Mouse (Mus musculus): ENCODE measurements around the gene Adgrf1.

The Adgrf1 gene

GRCm38 (mm10) chr17:43270161-43270560 lies at the start of gene Adgrf1:
TSS of gene Adgrf1 (plus strand) at chr17:43270329.
- no peak for DNase-seq

DNA sequence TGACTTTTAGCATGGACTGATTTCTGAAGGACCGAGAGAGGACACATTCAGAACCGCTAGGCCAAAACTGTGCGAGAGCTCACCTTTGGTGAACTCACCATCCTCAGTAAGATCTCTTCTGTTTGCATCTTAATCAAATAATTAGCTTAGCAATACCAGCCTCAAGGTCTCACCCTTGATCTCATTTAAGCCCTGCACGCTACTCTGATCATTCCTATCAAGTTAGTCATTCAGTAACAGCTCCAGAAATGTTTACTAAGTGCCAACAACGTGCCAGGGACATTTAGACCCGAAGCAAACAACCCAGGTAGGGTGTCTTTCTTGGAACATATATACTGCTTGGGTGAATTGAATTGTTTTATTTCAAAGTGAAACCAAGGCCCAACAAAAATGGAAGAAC lies 44.0 kb upstream of the Adgrf1 start:
- no peak for DNase-seq

DNA sequence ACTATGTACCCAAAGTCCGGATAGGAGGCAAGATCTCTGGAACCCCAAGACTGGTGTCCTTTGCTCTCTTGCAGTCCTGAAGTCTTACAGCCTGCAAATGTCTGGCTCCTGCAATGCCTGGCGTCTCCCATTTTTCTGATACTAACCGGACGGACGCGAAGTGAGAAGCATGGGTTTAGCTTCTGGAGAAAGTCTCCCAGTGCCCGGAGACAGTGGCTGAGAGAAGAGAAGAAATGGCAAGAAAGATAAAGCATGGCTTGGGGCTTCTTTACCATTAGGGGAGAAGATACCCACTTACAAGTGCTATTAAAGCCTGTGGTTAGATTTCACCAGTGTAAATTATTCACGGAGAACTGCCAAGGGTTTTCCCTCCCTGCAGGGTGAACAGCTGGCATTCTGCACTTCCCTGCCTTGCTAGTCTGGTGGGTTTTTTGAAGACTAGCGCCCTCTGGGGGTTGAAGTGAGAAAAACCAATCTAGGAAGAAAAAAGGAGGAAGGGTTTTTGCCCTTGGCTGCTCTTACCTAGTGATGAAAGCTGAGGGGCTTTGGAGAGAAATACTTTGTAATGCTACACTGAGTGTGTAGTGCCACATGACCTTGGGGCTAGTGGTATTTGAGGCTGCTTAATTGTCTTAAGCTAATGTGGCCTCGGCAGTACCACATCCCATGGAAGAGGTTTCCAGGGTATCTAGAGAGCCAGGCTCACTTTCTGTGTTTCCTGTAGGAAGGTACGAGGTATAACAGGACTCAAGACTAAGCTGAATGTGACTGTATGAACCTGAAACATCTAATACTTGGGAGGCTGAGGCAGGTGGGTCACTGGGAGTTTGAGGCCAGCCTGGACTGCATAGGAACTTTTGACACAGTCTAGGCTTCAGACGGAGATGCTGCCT lies 40.3 kb upstream of the Adgrf1 start:
- DNase-seq = peak; percentile 72

- DNase-seq = no peak
These were observed 39.3 kb upstream of the Adgrf1 start for GRCm38 (mm10) chr17:43230821-43231220.

- DNase-seq = no peak
These were observed 37.4 kb upstream of the Adgrf1 start for GRCm38 (mm10) chr17:43232769-43233168.

- no peak for DNase-seq
These were observed 33.4 kb upstream of the Adgrf1 start for GRCm38 (mm10) chr17:43236656-43237250.

GRCm38 (mm10) chr17:43239035-43239434 lies 31.1 kb upstream of the Adgrf1 start:
- no peak for DNase-seq

DNA sequence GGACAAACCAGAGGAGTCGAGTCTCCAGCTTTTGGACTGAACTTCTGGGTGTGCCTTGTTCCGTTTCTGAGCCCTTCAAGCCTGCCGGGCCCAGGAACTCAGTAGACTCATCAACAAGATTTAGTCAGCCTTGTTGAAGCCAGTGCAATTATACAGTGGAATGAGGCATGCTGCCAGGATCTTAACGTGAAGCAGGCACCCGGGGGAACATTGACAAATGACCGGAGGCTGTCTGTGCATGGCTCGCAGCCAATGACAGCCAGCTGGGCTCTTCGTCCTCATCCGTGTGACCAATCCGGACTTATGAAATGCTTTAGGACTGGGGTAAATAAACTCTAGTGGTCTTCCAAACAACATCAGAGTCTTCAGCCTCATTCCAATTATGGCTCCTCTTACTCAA lies 29.0 kb upstream of the Adgrf1 start:
- DNase-seq = peak; percentile 79

- DNase-seq = no peak
These were observed 27.5 kb upstream of the Adgrf1 start for GRCm38 (mm10) chr17:43242609-43243008.

DNA sequence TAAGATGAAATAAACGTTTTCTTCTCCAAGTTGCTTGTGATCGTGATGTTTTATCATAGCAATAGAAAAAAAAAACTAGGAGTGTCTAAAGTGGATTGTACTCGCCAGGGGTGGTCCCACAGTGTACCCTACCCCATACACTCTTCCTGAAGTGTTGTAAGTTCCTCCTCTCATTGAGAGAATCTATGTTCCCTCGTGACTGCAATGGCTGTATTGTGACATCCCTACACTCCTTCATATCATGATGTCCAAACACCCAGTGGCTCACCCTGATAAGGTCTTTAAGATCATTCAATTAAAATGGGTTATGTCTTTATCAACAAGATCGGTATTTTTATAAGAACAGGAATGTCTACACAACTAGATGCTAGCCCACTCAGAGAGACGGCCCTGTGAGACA lies 24.8 kb upstream of the Adgrf1 start:
- DNase-seq = no peak

DNA sequence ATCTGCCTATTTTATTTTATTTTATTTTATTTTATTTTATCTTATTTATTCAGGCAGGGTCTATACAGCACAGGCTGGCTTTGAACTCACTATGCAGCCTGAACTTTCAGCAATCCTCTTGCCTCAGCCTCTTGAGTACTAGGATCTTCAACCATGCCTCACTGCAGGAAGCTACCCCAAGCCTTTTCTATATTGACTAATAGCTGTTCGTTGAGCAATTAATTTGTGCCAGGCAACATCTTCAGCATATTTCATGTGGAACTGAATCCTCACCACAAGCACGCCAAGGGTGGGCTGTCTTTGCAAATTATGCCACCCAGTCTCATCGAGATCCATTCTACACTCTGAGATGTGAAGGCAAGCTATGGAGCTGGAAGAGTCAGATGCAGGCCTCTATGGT lies 22.9 kb upstream of the Adgrf1 start:
- DNase-seq = no peak

DNA sequence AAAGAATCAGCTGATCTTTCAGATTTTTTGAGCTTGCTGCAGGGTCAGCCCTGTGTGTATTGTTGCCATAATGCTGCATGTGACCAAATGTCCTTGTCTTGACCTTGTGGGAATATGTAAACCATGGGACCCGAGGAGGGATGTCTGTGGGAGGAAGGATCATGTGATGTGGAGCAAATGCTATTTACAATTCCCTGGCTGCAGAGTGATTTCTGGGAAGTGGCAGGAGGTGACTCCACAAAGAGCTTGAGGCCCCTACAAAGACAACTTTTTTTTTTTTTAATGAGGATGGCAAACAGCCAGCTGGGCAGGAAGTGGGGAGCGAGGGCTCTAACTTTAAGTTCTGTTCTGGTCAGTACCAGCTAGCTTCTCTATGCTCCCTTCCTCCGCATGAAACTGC lies 20.5 kb upstream of the Adgrf1 start:
- DNase-seq = no peak

DNA sequence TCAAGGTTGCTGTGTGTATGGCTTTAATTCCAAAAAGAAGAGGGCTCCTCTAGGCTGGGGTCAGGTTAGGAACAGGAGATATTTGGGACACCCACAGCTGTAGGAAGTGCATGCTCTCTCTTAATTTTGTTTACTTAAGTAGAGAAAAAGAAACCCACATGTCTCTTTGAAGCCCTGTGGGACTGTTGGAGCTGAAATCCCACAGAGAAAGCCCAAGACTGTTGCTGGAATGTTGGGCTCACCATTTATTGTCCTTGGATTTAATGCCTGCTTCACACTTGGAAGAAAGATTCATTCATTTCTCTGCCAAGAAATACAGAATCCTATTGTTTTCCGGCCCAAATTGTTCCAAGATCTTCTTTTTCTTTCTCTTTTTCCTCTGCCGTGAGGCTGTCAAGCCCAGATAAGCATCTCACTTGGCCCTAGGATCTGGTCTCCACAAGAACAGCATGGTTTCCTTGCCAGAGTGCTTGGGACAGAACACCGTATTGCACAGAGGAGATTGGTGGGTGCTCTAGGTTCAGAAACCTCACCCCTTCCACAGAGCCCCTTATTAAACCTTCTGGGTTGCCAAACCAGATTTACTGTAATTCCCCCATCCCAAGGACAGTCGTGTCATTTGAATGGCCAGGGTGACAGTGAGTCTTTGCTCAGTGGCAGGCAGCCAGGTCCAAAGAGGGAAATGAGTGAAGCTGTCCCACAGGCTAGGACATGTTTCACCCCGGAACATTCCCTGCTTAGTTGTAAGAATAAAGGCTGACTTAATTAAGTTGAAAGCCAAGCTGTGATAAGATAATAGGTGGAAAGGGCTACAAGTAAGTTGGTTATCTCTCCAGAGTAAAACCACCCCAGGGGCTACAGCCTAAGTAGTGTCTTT lies 18.6 kb upstream of the Adgrf1 start:
- no peak for DNase-seq

- no peak for DNase-seq
These were observed 17.3 kb upstream of the Adgrf1 start for GRCm38 (mm10) chr17:43252846-43253245.

GRCm38 (mm10) chr17:43254261-43254660 lies 15.9 kb upstream of the Adgrf1 start:
- DNase-seq = no peak

DNA sequence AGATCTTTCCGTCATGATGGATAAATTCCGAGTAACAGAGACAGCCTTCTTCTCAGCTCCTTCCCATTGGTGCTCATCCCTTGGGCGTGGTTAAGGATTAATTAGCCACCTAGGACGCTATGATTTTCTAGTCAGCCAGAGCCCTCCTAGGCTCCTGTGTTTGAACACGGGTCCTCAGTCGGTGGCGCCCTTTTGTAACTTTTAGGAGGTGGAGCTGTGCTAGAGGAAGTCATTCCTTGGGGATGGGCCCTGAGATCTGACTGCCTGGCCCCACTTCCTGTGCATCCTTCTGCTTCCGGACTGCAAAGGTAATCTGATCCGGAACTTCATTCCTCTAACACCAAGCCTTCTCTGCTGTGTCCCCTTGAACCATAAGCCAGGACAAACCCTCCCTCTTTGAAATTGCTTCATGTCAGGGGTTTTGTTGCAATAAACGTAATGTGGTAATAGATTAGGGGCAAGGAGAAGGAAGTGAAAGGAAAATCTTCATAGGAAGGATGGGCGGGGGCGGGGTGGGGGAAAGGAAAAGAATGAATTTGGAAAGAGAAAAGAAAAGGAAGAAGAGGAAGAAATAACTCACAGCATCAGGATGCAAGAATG lies 13.5 kb upstream of the Adgrf1 start:
- no peak for DNase-seq

- no peak for DNase-seq
These were observed 12.4 kb upstream of the Adgrf1 start for GRCm38 (mm10) chr17:43257699-43258098.

- no peak for DNase-seq
These were observed 8.2 kb upstream of the Adgrf1 start for GRCm38 (mm10) chr17:43261937-43262336.

DNA sequence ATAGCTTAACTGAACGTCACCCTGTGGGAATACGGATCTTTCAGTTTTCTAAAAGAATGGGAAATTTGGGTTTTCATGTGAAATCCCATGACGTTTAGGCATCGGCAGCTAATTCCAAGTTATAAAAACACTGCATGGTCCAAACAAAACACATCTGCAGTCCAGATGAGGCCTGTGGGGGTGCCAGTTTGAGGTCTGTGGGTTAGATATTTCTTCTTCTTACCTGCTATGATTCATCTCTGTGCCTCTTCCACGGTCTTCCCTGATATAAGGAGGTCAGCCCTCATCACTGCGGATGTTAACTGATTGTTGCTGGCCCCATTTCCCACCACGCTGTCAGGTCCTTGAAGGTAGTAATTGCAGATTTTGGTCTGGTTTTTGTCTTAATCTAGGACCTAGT lies 5.4 kb upstream of the Adgrf1 start:
- no peak for DNase-seq

DNA sequence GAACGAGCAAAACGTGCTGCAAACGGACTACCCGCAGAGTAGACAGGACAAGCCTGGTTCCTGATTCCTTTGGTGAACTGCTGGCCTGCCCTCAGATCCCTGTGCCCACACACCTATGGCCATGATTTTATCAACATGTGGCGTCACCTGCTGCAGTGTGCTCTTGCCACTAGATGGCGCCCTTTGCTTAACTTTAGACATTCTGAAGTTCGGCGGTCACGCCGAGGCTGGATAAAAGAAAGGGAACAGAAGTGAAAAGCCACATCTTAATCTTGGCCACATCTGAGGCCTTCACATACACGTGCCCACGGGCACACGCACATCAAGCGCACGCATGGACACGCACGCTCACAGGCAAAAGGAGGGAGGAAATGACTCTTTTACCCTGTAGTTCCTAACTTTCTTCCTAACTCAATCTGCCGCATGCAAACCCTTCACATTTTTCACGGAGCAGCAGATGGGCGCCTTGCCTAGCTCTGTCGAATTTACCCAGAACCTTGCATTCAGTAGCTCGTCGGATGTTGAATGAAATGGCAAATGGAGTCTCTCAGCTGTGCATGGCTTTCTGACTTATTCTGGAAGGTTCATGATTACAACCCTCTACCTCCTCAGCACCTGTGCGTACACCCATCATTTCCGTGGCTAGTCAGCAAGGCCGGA lies 4.8 kb upstream of the Adgrf1 start:
- peak; percentile 87 for DNase-seq

DNA sequence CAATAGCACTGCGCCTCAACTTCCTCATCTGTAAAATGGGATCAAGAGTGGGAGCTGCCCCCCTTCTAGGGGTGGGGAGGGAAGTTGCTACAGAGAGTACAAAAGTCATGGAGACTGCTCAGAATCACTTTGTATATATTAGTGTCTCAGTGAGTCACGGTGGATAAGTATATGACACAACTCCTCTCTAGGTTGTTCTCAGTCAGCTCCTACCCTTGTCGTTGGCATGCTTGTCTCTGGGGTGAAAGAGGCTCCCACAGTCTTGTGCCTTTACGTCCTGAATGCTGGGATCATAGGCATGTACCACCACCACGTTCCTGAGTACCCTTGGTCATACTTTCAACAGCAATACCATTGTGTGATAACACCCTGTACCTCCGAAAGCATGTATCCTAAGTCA lies 4.2 kb upstream of the Adgrf1 start:
- DNase-seq = no peak

GRCm38 (mm10) chr17:43266636-43267035 lies 3.5 kb upstream of the Adgrf1 start:
- no peak for DNase-seq

All from lung, postnatal 14 days (tissue).